Mouse (Mus musculus): ENCODE results near the gene Taf4.
A peak's percentile ranks its signal among the peaks of the same experiment; 100 is the strongest.

Gene Taf4

GRCm38 (mm10) chr2:179980616-179981015 lies 4.2 kb upstream of the Taf4 start:
- no peak for DNase-seq

DNA sequence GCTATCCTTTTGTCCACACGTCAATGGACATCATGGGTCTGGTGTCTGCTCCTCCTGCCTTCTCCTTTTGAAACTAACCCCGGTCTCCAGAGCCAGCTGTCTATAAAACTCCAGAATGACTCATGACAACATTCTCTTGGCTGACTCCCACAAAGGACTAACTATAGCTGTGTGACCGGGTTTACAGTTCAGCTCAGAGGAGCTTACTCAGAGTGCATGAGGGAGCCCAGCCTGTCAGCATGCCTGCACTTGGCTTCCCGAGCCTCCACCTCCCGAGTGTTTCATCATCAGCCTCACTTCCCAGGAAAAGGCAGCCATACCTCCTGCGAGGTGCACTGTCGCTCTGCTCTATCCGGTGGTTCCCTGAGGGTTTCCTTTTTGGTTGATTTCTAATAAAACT lies 3.4 kb upstream of the Taf4 start:
- no peak for DNase-seq

DNA sequence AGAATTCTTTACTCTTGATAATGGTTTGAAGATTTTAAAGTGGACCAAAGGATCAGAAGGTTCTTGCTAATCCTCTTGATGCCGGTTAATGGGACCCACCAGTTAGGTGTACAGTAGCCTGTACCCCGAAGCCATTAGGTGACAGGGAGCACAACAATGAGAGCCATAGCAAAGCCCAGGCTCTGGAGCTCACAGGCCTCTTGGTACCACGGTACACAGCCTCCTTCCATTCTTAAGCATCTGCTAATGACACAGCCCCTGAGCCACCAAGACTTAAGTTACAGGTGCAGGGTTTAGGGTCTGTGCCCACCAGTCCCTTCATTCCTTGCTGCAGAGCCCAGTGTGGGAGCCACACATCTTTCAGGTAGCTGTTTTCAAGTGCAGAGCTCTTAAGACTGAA lies 1.8 kb upstream of the Taf4 start:
- no peak for DNase-seq

- DNase-seq = no peak
These were observed 1.0 kb upstream of the Taf4 start for GRCm38 (mm10) chr2:179977344-179978025.

- DNase-seq = peak in 1 of 2 experiments; percentile 23
These were observed 185 bp downstream of the Taf4 start for GRCm38 (mm10) chr2:179976295-179976627.

GRCm38 (mm10) chr2:179975851-179976250 lies 595 bp downstream of the Taf4 start:
- DNase-seq = peak; percentile 18 to 63

- DNase-seq = peak; percentile 49 to 77
These were observed 1.6 kb downstream of the Taf4 start for GRCm38 (mm10) chr2:179974651-179975471.

- peak in 1 of 2 experiments; percentile 11 for DNase-seq
These were observed 2.4 kb downstream of the Taf4 start for GRCm38 (mm10) chr2:179973871-179974628.

DNA sequence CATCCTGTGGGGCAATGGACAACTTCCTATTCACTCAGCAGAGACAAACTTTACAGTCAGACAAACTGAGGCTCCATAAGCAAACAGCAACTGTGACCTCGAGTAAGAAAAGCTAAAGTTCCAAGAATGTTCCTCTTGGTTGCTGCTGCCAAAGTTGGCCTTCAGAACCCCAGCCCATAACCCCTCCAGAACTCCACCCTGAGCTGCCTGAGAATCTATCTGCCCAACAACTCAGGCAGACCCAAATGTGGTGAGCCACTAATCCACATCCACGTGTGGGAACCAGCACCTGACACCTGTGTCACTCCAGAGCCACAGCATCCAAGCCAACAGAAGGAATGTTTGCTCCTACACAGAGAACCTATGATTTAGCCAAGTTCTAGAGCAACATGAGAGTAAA lies 4.0 kb downstream of the Taf4 start:
- no peak for DNase-seq

- DNase-seq = no peak
These were observed 4.6 kb downstream of the Taf4 start for GRCm38 (mm10) chr2:179971891-179972290.

DNA sequence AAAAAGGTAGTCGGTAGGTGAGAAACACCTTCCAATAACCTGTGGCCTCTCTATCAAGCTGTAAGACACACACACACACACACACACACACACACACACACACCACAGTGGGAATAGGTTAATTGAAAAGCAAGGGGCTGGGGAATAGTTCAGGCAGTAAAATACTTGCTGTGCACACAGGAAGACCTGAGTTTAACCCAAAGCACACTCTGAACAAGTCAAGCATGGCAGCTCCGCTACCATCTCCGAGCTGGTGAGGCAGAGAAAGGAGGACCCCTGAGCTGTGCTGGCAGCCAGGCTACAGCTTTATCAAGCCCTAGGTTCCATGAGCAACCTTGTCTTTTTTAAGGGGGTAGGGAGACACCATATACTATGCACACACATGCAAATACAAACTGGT lies 7.3 kb downstream of the Taf4 start:
- DNase-seq = no peak

DNA sequence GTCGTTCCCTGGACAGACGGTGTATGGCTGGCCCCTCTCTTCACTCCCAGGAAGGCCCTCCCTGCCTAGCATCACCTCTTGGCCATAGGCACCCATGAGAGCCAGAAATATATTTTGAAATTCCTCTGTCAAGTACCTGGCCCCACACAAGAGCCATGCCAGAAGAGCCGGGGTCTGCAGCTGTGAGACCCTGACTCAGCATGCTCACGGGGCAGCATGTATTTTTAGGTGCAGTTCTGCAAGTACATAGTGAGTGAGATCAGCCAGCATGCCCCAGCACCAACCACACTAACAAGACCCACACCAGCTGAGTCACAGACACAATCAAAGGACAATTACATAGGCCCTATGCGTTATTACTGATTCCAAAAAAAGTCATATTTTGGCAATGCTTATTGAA lies 8.8 kb downstream of the Taf4 start:
- DNase-seq = no peak

GRCm38 (mm10) chr2:179961420-179961819 lies 15.0 kb downstream of the Taf4 start:
- DNase-seq = no peak

DNA sequence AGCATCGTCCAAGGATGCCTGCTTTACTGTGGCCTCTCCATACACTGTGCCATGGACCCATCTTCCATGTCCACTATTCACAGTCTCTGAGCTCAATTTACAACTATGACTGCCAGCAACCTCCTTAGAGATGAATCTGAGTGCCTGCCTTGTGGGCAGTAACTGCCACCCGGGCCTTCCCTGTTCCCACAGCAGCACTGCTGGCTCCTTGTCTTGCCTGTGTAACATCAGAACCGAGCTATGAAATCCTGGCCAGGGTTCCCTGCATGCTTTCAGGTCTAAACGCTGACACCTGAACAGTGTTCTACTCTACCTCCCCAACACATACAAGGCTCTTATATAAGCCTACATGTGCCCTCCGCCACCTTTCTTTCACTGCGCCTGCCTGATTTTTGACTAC lies 16.1 kb downstream of the Taf4 start:
- DNase-seq = no peak

- DNase-seq = no peak
These were observed 17.1 kb downstream of the Taf4 start for GRCm38 (mm10) chr2:179959391-179959790.

GRCm38 (mm10) chr2:179951542-179952524 lies 24.6 kb downstream of the Taf4 start:
- no peak for DNase-seq

GRCm38 (mm10) chr2:179948820-179949219 lies 27.6 kb downstream of the Taf4 start:
- DNase-seq = no peak

GRCm38 (mm10) chr2:179947607-179948006 lies 28.8 kb downstream of the Taf4 start:
- DNase-seq = no peak

- no peak for DNase-seq
These were observed 29.9 kb downstream of the Taf4 start for GRCm38 (mm10) chr2:179946496-179946895.

DNA sequence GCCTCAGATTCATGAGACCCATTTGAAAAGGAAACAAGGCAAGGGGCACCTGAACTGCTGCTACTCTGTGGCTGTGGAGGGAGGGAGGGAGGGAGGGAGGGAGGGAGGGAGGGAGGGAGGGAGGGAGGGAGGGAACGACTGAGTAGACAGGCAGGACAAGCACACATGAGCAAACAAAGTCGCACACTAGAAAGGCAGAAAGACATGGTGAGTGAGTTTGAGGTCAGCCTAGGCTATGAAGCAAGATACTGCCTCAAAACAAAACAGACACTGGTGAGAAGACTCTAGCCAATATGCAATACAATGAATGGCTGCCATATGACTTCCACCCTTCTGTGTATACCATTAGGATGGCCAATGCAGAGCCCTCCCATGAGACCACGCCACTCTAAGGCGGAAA lies 31.4 kb downstream of the Taf4 start:
- no peak for DNase-seq

DNA sequence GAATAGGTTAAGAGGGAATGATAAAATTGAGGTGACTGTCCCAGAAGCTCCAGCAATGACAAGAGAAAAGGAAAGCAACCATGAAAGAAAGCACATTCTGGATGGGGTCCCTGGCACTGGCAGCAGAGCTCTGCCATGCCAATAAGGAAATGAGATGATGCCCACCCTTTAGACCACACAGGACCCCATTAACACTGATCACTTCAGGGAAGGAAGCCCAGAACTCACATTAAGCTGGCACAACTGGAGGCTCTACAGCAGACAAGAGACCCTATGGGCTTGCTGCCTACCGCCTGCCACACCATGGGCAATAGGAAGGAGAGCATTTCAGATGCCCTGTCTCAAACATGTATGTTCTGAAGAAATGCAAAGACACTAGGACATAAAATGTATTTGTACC lies 34.8 kb downstream of the Taf4 start:
- DNase-seq = no peak

DNA sequence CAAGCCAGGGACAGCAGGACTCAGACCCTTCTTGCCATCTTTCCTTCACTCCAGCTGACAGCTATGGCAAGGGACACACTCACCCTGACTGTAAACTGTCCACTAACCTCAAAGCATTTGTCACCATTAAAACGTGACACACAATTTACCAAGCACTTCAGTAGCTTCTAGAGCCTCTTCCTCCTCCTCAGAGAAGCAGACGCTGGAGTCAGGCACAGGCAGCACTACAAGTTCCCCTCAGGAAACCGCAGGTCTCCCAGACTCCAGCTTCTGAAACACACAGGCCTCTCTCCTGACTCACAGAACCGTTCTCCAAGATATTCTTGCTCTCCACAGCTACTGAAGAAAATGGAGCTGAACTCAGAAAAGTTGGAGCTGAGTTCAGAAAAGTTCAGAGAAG lies 39.4 kb downstream of the Taf4 start:
- DNase-seq = no peak

Data from kidney, postnatal 36 days (tissue).